Mouse (Mus musculus): ENCODE data around the gene C1qtnf6. TPM values are rescaled to one million over a fixed set of nuclear protein-coding genes. Genes with fewer than 3 reads are reported as not detected.

C1qtnf6 gene
- polyA plus RNA-seq, 1 experiment, result 23.6 TPM

DNA sequence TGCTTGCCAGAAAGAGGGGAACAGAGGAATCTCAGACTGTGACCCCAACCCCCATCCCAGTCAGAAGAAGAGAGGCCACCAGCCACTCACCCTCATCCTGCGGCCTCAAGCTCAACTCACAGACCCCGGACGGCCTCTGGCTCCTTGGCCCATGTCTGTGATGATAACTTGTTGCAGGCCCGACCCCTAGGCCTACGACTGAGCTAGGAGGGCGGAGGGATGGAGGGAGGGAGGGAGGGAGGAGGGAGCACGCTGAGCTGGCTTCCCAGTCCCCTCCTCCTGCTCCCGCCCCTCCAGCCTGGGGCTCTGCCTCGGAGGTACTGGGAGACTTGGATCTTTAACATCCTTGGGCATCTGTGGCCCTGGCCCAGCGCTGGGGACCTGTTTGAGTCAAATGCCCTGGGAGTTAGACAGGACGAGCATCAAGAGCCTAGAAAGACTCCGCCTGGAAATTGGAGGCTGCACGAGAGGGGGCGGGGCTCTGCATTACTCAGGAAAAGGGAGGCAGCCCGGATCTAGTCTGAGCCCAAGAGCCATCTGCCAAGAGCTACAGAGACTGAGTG lies 1.7 kb downstream of the C1qtnf6 start:
- no peaks in the 10 kb centered on the region for H3K27me3 ChIP-seq (ENCODE audit: control insufficient read depth, insufficient read depth, low read length)
- H3K27ac ChIP-seq (ENCODE audit: insufficient read depth, low read length), result peak overlapping the region; percentile 72
- DNase-seq (ENCODE audit: low read depth in 1 of 2, low spot score in 2 of 2), result no peak
- H3K4me1 ChIP-seq (ENCODE audit: control insufficient read depth, insufficient read depth, insufficient read length), result peaks cover 7% of the 10 kb centered on the region; the same call in 1 of the 2 replicates
- TF ChIP-seq CTCF (IDR thresholded peaks at IDR 0.05; ENCODE audit: extremely low read depth, insufficient read depth, insufficient read length, insufficient replicate concordance) (no peak), POLR2A (IDR thresholded peaks at IDR 0.05; ENCODE audit: low read depth, low read length) (no peak)
- peak overlapping the region; percentile 33; the same call in 1 of the 2 replicates for H3K4me3 ChIP-seq (ENCODE audit: extremely low read depth, insufficient read depth, insufficient read length)
- 57% methylated on average over 15 of the region's 15 CpGs for WGBS
- no peaks in the 10 kb centered on the region for H3K36me3 ChIP-seq (ENCODE audit: control insufficient read depth, insufficient read depth, low read length)

DNA sequence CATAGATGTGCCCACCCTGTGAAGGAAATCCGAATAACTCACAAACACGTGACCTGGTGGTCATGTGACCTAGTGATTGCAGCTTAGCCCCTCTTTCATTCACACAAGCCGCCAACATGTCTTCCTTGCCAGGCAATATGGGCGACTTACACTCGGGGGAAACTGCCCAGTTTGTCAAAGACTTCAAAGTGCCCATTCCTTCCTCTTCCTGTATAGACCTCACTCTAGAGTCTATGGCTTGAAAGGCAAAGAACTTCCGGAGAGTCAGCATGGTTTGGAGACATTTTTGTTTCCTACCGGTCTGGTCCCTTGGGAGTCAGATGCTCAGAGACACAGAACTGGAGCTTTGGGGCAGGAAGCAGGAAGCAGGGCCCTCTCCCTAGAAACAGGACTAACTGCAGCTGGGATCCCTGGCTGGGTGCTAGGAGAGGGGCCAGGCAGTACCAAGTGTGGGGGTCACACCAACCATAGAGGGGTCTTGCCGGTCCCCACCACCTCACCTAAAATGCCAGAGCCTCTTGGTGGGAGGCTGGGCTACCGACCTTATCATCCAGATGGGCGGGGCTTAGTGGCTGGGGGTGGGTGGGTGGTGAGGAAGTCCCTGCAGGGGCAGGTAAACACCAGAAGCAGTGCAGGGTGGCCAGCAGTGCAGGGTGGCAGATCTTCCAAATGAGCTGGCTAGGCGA lies 2.3 kb downstream of the C1qtnf6 start:
- H3K27ac ChIP-seq (ENCODE audit: insufficient read depth, low read length), result peak overlapping the region; percentile 71
- no peaks in the 10 kb centered on the region for H3K27me3 ChIP-seq (ENCODE audit: control insufficient read depth, insufficient read depth, low read length)
- H3K4me1 ChIP-seq (ENCODE audit: control insufficient read depth, insufficient read depth, insufficient read length), result peaks cover 7% of the 10 kb centered on the region; the same call in 1 of the 2 replicates
- peak overlapping the region; percentile 33; the same call in 1 of the 2 replicates for H3K4me3 ChIP-seq (ENCODE audit: extremely low read depth, insufficient read depth, insufficient read length)
- no peaks in the 10 kb centered on the region for H3K36me3 ChIP-seq (ENCODE audit: control insufficient read depth, insufficient read depth, low read length)
- WGBS, result 14% methylated on average over 11 of the region's 11 CpGs
- TF ChIP-seq CTCF (IDR thresholded peaks at IDR 0.05; ENCODE audit: extremely low read depth, insufficient read depth, insufficient read length, insufficient replicate concordance), result no peak
- TF ChIP-seq POLR2A (IDR thresholded peaks at IDR 0.05; ENCODE audit: low read depth, low read length), result no peak
- DNase-seq (ENCODE audit: low read depth in 1 of 2, low spot score in 2 of 2), result peak in 1 of 2 experiments; percentile 23

GRCm38 (mm10) chr15:78527973-78528372 lies 3.2 kb downstream of the C1qtnf6 start:
- DNase-seq (ENCODE audit: low read depth in 1 of 2, low spot score in 2 of 2), result peak; percentile 45 to 55
- Histone ChIP-seq H3K36me3 (ENCODE audit: control insufficient read depth, insufficient read depth, low read length) (no peaks in the 10 kb centered on the region), H3K27ac (ENCODE audit: insufficient read depth, low read length) (peak overlapping the region; percentile 55), H3K4me3 (ENCODE audit: extremely low read depth, insufficient read depth, insufficient read length) (no peak overlapping the region), H3K27me3 (ENCODE audit: control insufficient read depth, insufficient read depth, low read length) (no peaks in the 10 kb centered on the region), H3K4me1 (ENCODE audit: control insufficient read depth, insufficient read depth, insufficient read length) (peaks cover 7% of the 10 kb centered on the region; the same call in 1 of the 2 replicates)
- 19% methylated on average over 7 of the region's 7 CpGs for WGBS
- TF ChIP-seq CTCF (IDR thresholded peaks at IDR 0.05; ENCODE audit: extremely low read depth, insufficient read depth, insufficient read length, insufficient replicate concordance), result no peak
- no peak for TF ChIP-seq POLR2A (IDR thresholded peaks at IDR 0.05; ENCODE audit: low read depth, low read length)

DNA sequence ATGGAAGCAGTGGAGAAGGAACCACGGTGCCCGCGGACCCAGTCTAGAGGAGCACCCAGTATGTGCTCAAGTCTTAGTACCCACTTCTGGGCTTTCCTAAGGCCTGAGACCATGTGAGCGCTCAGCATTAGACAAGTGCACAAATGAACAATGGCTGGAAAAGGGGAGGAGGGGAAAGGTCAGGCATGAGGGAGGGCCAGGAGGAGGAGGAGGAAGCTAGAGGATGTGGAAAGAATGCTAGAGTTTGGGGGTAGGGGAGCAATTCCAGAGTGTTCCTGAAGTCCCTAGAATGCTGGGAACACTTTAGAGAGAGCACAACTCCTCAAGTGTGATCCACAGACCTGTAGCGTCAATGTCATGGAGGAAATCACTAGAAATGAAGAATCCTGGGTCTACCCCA lies 7.1 kb downstream of the C1qtnf6 start:
- Histone ChIP-seq H3K27me3 (ENCODE audit: control insufficient read depth, insufficient read depth, low read length) (no peaks in the 10 kb centered on the region), H3K27ac (ENCODE audit: insufficient read depth, low read length) (no peak overlapping the region), H3K4me1 (ENCODE audit: control insufficient read depth, insufficient read depth, insufficient read length) (peaks cover 11% of the 10 kb centered on the region), H3K4me3 (ENCODE audit: extremely low read depth, insufficient read depth, insufficient read length) (no peak overlapping the region), H3K36me3 (ENCODE audit: control insufficient read depth, insufficient read depth, low read length) (no peaks in the 10 kb centered on the region)
- no peak for TF ChIP-seq POLR2A (IDR thresholded peaks at IDR 0.05; ENCODE audit: low read depth, low read length)
- TF ChIP-seq CTCF (IDR thresholded peaks at IDR 0.05; ENCODE audit: extremely low read depth, insufficient read depth, insufficient read length, insufficient replicate concordance), result no peak
- DNase-seq (ENCODE audit: low read depth in 1 of 2, low spot score in 2 of 2), result no peak
- WGBS, result 94% methylated on average over 5 of the region's 5 CpGs

- H3K4me3 ChIP-seq (ENCODE audit: extremely low read depth, insufficient read depth, insufficient read length), result no peak overlapping the region
- no peak for TF ChIP-seq CTCF (IDR thresholded peaks at IDR 0.05; ENCODE audit: extremely low read depth, insufficient read depth, insufficient read length, insufficient replicate concordance)
- no peak for TF ChIP-seq POLR2A (IDR thresholded peaks at IDR 0.05; ENCODE audit: low read depth, low read length)
- peaks cover 13% of the 10 kb centered on the region for H3K4me1 ChIP-seq (ENCODE audit: control insufficient read depth, insufficient read depth, insufficient read length)
- 44% methylated on average over 6 of the region's 6 CpGs for WGBS
- DNase-seq (ENCODE audit: low read depth in 1 of 2, low spot score in 2 of 2), result no peak
- no peak overlapping the region for H3K27ac ChIP-seq (ENCODE audit: insufficient read depth, low read length)
- no peaks in the 10 kb centered on the region for H3K27me3 ChIP-seq (ENCODE audit: control insufficient read depth, insufficient read depth, low read length)
- no peaks in the 10 kb centered on the region for H3K36me3 ChIP-seq (ENCODE audit: control insufficient read depth, insufficient read depth, low read length)
These were observed 9.3 kb downstream of the C1qtnf6 start for GRCm38 (mm10) chr15:78521892-78522291.

DNA sequence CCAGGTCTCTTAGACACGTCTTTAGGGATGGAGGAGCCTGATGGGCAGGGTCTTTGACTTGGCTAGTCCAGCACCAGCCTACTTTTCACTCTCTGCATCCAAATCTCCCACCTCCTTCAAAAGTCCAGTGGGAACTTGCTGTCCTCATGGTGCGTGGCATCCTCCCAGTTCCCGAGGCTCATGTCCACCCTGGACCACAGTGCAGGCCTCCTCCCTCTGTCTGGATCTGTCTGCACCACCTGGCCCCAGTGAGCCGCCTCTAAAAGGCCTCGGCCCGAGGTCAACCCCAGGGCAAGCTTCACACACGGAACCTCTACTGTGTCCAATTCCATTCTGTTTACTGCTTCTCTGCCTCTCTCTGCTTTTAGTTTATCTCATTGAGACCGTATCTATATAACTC lies 9.9 kb downstream of the C1qtnf6 start:
- Histone ChIP-seq H3K27me3 (ENCODE audit: control insufficient read depth, insufficient read depth, low read length) (no peaks in the 10 kb centered on the region), H3K4me1 (ENCODE audit: control insufficient read depth, insufficient read depth, insufficient read length) (peaks cover 13% of the 10 kb centered on the region), H3K4me3 (ENCODE audit: extremely low read depth, insufficient read depth, insufficient read length) (no peak overlapping the region), H3K27ac (ENCODE audit: insufficient read depth, low read length) (no peak overlapping the region), H3K36me3 (ENCODE audit: control insufficient read depth, insufficient read depth, low read length) (no peaks in the 10 kb centered on the region)
- no peak for DNase-seq (ENCODE audit: low read depth in 1 of 2, low spot score in 2 of 2)
- no peak for TF ChIP-seq CTCF (IDR thresholded peaks at IDR 0.05; ENCODE audit: extremely low read depth, insufficient read depth, insufficient read length, insufficient replicate concordance)
- TF ChIP-seq POLR2A (IDR thresholded peaks at IDR 0.05; ENCODE audit: low read depth, low read length), result no peak
- WGBS, result 88% methylated on average over 8 of the region's 8 CpGs

Measured in spleen, adult 2 months (tissue).